Mouse (Mus musculus) layer of hippocampus, adult 9-10 months (tissue): Measurements from ENCODE around the gene Ptpra.

Experiments
- DNase-seq: peaks from one replicate; pipeline ENCODE4 v3.0.0; 2022; ENCODE audit warnings: low spot score

The Ptpra gene

GRCm38 (mm10) chr2:130442162-130442561 is 7.9 kb upstream of the Ptpra start:
- no peak for DNase-seq

- DNase-seq = no peak
Observed at GRCm38 (mm10) chr2:130448449-130448848, 1.6 kb upstream of the Ptpra start.

GRCm38 (mm10) chr2:130449021-130449793 is 871 bp upstream of the Ptpra start:
- no peak for DNase-seq

- no peak for DNase-seq
Observed at GRCm38 (mm10) chr2:130450434-130450796, 337 bp downstream of the Ptpra start.

- DNase-seq = no peak
Observed at GRCm38 (mm10) chr2:130451086-130451726, 1.1 kb downstream of the Ptpra start.

GRCm38 (mm10) chr2:130451727-130452090 is 1.6 kb downstream of the Ptpra start:
- no peak for DNase-seq

GRCm38 (mm10) chr2:130452266-130452665 is 2.2 kb downstream of the Ptpra start:
- no peak for DNase-seq

GRCm38 (mm10) chr2:130453421-130453820 is 3.3 kb downstream of the Ptpra start:
- DNase-seq = no peak

- no peak for DNase-seq
Observed at GRCm38 (mm10) chr2:130454748-130455370, 4.8 kb downstream of the Ptpra start.

- DNase-seq = no peak
Observed at GRCm38 (mm10) chr2:130457871-130458270, 7.8 kb downstream of the Ptpra start.

- DNase-seq = no peak
Observed at GRCm38 (mm10) chr2:130459576-130459975, 9.5 kb downstream of the Ptpra start.

GRCm38 (mm10) chr2:130461287-130462071 is 11.4 kb downstream of the Ptpra start:
- no peak for DNase-seq

- no peak for DNase-seq
Observed at GRCm38 (mm10) chr2:130466438-130466837, 16.4 kb downstream of the Ptpra start.

- DNase-seq = no peak
Observed at GRCm38 (mm10) chr2:130469366-130469765, 19.3 kb downstream of the Ptpra start.

GRCm38 (mm10) chr2:130469935-130470334 is 19.9 kb downstream of the Ptpra start:
- DNase-seq = no peak

GRCm38 (mm10) chr2:130472908-130473510 is 22.9 kb downstream of the Ptpra start:
- DNase-seq = no peak

GRCm38 (mm10) chr2:130475764-130476163 is 25.7 kb downstream of the Ptpra start:
- no peak for DNase-seq

- no peak for DNase-seq
Observed at GRCm38 (mm10) chr2:130476666-130477297, 26.7 kb downstream of the Ptpra start.

- DNase-seq = no peak
Observed at GRCm38 (mm10) chr2:130482177-130482576, 32.1 kb downstream of the Ptpra start.

GRCm38 (mm10) chr2:130482700-130483099 is 32.6 kb downstream of the Ptpra start:
- no peak for DNase-seq

- no peak for DNase-seq
Observed at GRCm38 (mm10) chr2:130484206-130484605, 34.1 kb downstream of the Ptpra start.

- DNase-seq = no peak
Observed at GRCm38 (mm10) chr2:130488002-130488401, 37.9 kb downstream of the Ptpra start.
